Mouse (Mus musculus) stomach, embryonic 15.5 days (tissue): Measurements from ENCODE around the gene Eif2b5. TPM values are rescaled to one million over a fixed set of nuclear protein-coding genes. Genes with fewer than 3 reads are reported as not detected.

Experiments
- ATAC-seq: fragments of 200-750 bp; cut with Nextera tagmentation; 2 replicates; pipeline ENCODE4 v1.8.0; 2017; ENCODE audit warnings: low read depth, moderate number of reproducible peaks, moderate TSS enrichment; ENCODE audit not compliant: insufficient read depth, low FRiP score
- H3K27ac ChIP-seq: fragments of 300-500 bp; sonication (generic); 2 replicates; pipeline ENCODE4 v1.5.1; 2015; ENCODE audit warnings: mild to moderate bottlenecking, inconsistent platforms
- H3K27me3 ChIP-seq: fragments of 300-500 bp; sonication (generic); replicated peaks from 2 replicates; pipeline ENCODE4 v1.6.1; 2015; ENCODE audit warnings: inconsistent platforms
- H3K36me3 ChIP-seq: fragments of 300-500 bp; sonication (generic); 2 replicates; pipeline ENCODE4 v1.6.1; 2015; ENCODE audit warnings: inconsistent platforms
- H3K4me1 ChIP-seq: fragments of 300-500 bp; sonication (generic); 2 replicates; pipeline ENCODE4 v1.6.1; 2015; ENCODE audit warnings: inconsistent platforms
- H3K4me2 ChIP-seq: fragments of 300-500 bp; sonication (generic); 2 replicates; pipeline ENCODE4 v1.6.1; 2015; ENCODE audit warnings: mild to moderate bottlenecking, inconsistent platforms
- H3K4me3 ChIP-seq: fragments of 300-500 bp; sonication (generic); replicated peaks from 2 replicates; pipeline ENCODE4 v1.5.1; 2015; ENCODE audit warnings: inconsistent platforms
- H3K9ac ChIP-seq: fragments of 300-500 bp; sonication (generic); 2 replicates; pipeline ENCODE4 v1.6.1; 2015; ENCODE audit warnings: inconsistent platforms
- H3K9me3 ChIP-seq: fragments of 300-500 bp; sonication (generic); 2 replicates; pipeline ENCODE4 v1.6.1; 2016; ENCODE audit warnings: inconsistent platforms
- WGBS: fragments of 180-500 bp; shearing (Covaris S2); methylation state at CpG from one replicate; pipeline ENCODE4 v1.1.7; 2015; 5-methylcytosine and 5-hydroxymethylcytosine counted together
- polyA plus RNA-seq: library from polyadenylated mRNA; unstranded; fragments of >200 nt; fragmentation: Nextera tagmentation; extraction: Ambion mirVana; gene quantifications from 2 replicates; pipeline ENCODE4 v1.2.1, GENCODE M21; 2015

Eif2b5 gene
- polyA plus RNA-seq, 1 experiment from 2014 or later = 90.2 TPM

GRCm38 (mm10) chr16:20523886-20524285 is 25.3 kb downstream of the Eif2b5 start:
- Histone ChIP-seq H3K9ac (no peak overlapping the region), H3K27ac (no peak overlapping the region), H3K27me3 (no peaks in the 10 kb centered on the region), H3K4me1 (peaks cover 4% of the 10 kb centered on the region; the same call in 1 of the 2 replicates), H3K4me3 (no peak overlapping the region), H3K4me2 (no peak overlapping the region), H3K9me3 (no peaks in the 10 kb centered on the region), H3K36me3 (peaks cover 54% of the 10 kb centered on the region)
- no peak for ATAC-seq
- WGBS = 85% methylated on average over 10 of the region's 10 CpGs

GRCm38 (mm10) chr16:20528779-20529178 is 30.2 kb downstream of the Eif2b5 start:
- Histone ChIP-seq H3K27me3 (no peaks in the 10 kb centered on the region), H3K4me3 (no peak overlapping the region), H3K4me2 (no peak overlapping the region), H3K9me3 (no peaks in the 10 kb centered on the region), H3K36me3 (peaks cover 68% of the 10 kb centered on the region), H3K9ac (no peak overlapping the region), H3K27ac (no peak overlapping the region), H3K4me1 (no peaks in the 10 kb centered on the region)
- WGBS = 87% methylated on average over 5 of the region's 5 CpGs
- no peak for ATAC-seq

GRCm38 (mm10) chr16:20529375-20529774 is 30.8 kb downstream of the Eif2b5 start:
- Histone ChIP-seq H3K27me3 (no peaks in the 10 kb centered on the region), H3K4me1 (no peaks in the 10 kb centered on the region), H3K9ac (no peak overlapping the region), H3K9me3 (no peaks in the 10 kb centered on the region), H3K4me2 (no peak overlapping the region), H3K27ac (no peak overlapping the region), H3K36me3 (peaks cover 63% of the 10 kb centered on the region), H3K4me3 (no peak overlapping the region)
- WGBS = 61% methylated on average over 1 of the region's 1 CpGs
- ATAC-seq = no peak

- Histone ChIP-seq H3K9me3 (no peaks in the 10 kb centered on the region), H3K4me3 (no peak overlapping the region), H3K4me2 (no peak overlapping the region), H3K27me3 (no peaks in the 10 kb centered on the region), H3K27ac (no peak overlapping the region), H3K9ac (no peak overlapping the region), H3K36me3 (peaks cover 50% of the 10 kb centered on the region), H3K4me1 (no peaks in the 10 kb centered on the region)
- whole genome bisulfite sequencing = 92% methylated on average over 20 of the region's 20 CpGs
- no peak for ATAC-seq
Measured at GRCm38 (mm10) chr16:20530941-20531340, 32.3 kb downstream of the Eif2b5 start.

- peak overlapping the region; percentile 37 for H3K4me2 ChIP-seq
Measured at GRCm38 (mm10) chr16:20534617-20535295, 36.1 kb downstream of the Eif2b5 start.

GRCm38 (mm10) chr16:20535296-20536080 is 36.9 kb downstream of the Eif2b5 start, which contains the start of gene Ap2m1:
Ap2m1 (plus strand) TSS chr16:20535478.
- under 1% methylated on average over 52 of the region's 52 CpGs for WGBS
- H3K36me3 ChIP-seq = peaks cover 44% of the 10 kb centered on the region
- H3K27ac ChIP-seq = peak within 1 kb of the TSS; percentile 92
- peak within 1 kb of the TSS; percentile 73 for H3K4me2 ChIP-seq
- no peaks in the 10 kb centered on the region for H3K9me3 ChIP-seq
- H3K27me3 ChIP-seq = no peaks in the 10 kb centered on the region
- ATAC-seq = peak; percentile 97
- H3K9ac ChIP-seq = peak within 1 kb of the TSS; percentile 89
- H3K4me1 ChIP-seq = peaks cover 22% of the 10 kb centered on the region
- H3K4me3 ChIP-seq = peak within 1 kb of the TSS; percentile 92

More at GRCm38 (mm10) chr16:20534617-20535295, 36.1 kb downstream of the Eif2b5 start:
- ATAC-seq = no peak
- Histone ChIP-seq H3K4me1 (peaks cover 22% of the 10 kb centered on the region), H3K9ac (no peak overlapping the region), H3K27me3 (no peaks in the 10 kb centered on the region), H3K4me3 (no peak overlapping the region), H3K9me3 (no peaks in the 10 kb centered on the region), H3K36me3 (peaks cover 41% of the 10 kb centered on the region), H3K27ac (no peak overlapping the region)
- WGBS = 42% methylated on average over 10 of the region's 10 CpGs

GRCm38 (mm10) chr16:20536081-20536665 is 37.6 kb downstream of the Eif2b5 start:
- no peaks in the 10 kb centered on the region for H3K27me3 ChIP-seq
- no peaks in the 10 kb centered on the region for H3K9me3 ChIP-seq
- H3K4me2 ChIP-seq = peak overlapping the region; percentile 73
- H3K4me3 ChIP-seq = peak overlapping the region; percentile 92
- peaks cover 22% of the 10 kb centered on the region for H3K4me1 ChIP-seq
- H3K36me3 ChIP-seq = peaks cover 42% of the 10 kb centered on the region
- WGBS = 23% methylated on average over 9 of the region's 9 CpGs
- ATAC-seq = no peak
- peak overlapping the region; percentile 89 for H3K9ac ChIP-seq
- peak overlapping the region; percentile 92 for H3K27ac ChIP-seq

- Histone ChIP-seq H3K4me1 (peaks cover 22% of the 10 kb centered on the region), H3K27ac (peak overlapping the region; percentile 61), H3K4me3 (peak overlapping the region; percentile 92), H3K27me3 (no peaks in the 10 kb centered on the region), H3K9me3 (no peaks in the 10 kb centered on the region), H3K9ac (peak overlapping the region; percentile 16; the same call in 1 of the 2 replicates), H3K36me3 (peaks cover 42% of the 10 kb centered on the region), H3K4me2 (peak overlapping the region; percentile 73)
- WGBS = 27% methylated on average over 5 of the region's 5 CpGs
- no peak for ATAC-seq
Measured at GRCm38 (mm10) chr16:20537071-20537471, 38.5 kb downstream of the Eif2b5 start.

- Histone ChIP-seq H3K36me3 (peaks cover 47% of the 10 kb centered on the region), H3K4me2 (peak overlapping the region; percentile 73), H3K4me1 (peaks cover 22% of the 10 kb centered on the region), H3K9ac (no peak overlapping the region), H3K27me3 (no peaks in the 10 kb centered on the region), H3K9me3 (no peaks in the 10 kb centered on the region), H3K4me3 (peak overlapping the region; percentile 92), H3K27ac (no peak overlapping the region; the same call in 1 of the 2 replicates)
- WGBS = 45% methylated on average over 6 of the region's 6 CpGs
- no peak for ATAC-seq
Measured at GRCm38 (mm10) chr16:20537601-20538320, 39.1 kb downstream of the Eif2b5 start.

- H3K36me3 ChIP-seq = peaks cover 57% of the 10 kb centered on the region
- H3K9ac ChIP-seq = no peak overlapping the region
- 78% methylated on average over 3 of the region's 3 CpGs for WGBS
- H3K4me3 ChIP-seq = no peak overlapping the region
- H3K9me3 ChIP-seq = no peaks in the 10 kb centered on the region
- H3K4me2 ChIP-seq = no peak overlapping the region
- ATAC-seq = no peak
- peaks cover 22% of the 10 kb centered on the region for H3K4me1 ChIP-seq
- no peak overlapping the region for H3K27ac ChIP-seq
- no peaks in the 10 kb centered on the region for H3K27me3 ChIP-seq
Measured at GRCm38 (mm10) chr16:20539649-20540048, 41.0 kb downstream of the Eif2b5 start.

- Histone ChIP-seq H3K27ac (no peak overlapping the region), H3K9me3 (no peaks in the 10 kb centered on the region), H3K27me3 (no peaks in the 10 kb centered on the region), H3K4me1 (peaks cover 22% of the 10 kb centered on the region), H3K4me2 (no peak overlapping the region), H3K9ac (no peak overlapping the region), H3K36me3 (peaks cover 63% of the 10 kb centered on the region), H3K4me3 (no peak overlapping the region)
- no peak for ATAC-seq
- WGBS = 61% methylated on average over 4 of the region's 4 CpGs
Measured at GRCm38 (mm10) chr16:20540438-20540837, 41.8 kb downstream of the Eif2b5 start.
